Mouse (Mus musculus): Measurements from ENCODE around the gene Gm128.

Gm128 gene

DNA sequence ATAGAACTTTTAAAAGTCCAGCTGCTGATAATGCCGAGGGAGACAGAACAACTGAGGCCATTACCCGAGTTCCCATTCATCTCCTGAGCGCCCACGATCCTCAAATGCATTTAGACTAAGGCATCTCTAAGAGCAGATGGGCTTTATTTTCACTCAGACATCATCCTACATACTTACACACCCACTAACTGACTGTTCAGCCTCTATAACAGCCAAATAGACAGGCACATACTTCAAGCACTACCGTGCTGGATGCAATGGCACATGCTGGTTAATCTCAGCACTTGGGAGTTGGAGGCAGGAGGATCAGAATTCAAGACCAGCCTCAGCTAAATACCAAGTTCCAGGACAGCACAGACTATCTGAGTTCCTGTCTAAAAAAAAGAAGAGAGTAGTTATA lies 28.4 kb upstream of the Gm128 start:
- no peak for DNase-seq (ENCODE audit: low read depth, low spot score)

DNA sequence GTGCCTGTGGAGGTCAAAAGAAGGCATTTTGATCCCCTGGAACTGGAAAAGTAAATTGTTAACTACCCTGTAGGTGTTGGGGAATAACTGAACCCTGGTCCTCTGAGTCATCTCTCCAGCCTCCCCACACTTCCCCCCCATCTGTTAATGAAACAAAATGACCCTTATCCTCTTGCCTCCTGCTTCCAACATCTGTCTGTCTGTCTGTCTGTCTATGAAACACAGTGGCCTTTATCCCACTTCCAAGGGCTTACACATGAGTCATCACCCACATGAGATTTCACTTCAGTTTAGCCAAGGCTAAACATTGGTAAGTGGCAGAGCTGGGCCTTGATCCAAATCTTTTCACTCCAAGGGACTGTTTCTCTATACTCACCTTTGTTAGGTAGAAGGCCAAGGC lies 26.5 kb upstream of the Gm128 start:
- DNase-seq (ENCODE audit: low read depth, low spot score), result no peak

DNA sequence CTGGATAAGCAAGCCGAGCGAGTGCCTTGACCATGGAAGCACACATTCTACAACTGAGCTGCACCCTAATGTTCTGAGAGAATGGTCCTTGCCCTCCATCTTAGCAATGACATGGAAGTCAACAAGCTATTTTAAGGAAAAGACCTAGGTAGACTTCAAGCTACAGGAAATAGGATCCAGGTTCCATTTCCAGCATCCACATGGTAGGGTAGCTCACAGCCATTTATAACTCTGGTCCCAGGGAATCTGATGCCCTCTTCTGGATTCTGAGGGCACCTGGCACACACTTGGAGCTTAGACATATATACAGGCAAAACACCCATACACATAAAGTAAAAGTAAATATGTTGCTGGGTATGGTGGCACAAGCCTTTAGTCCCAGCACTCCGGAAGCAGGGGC lies 24.7 kb upstream of the Gm128 start:
- no peak for DNase-seq (ENCODE audit: low read depth, low spot score)

DNA sequence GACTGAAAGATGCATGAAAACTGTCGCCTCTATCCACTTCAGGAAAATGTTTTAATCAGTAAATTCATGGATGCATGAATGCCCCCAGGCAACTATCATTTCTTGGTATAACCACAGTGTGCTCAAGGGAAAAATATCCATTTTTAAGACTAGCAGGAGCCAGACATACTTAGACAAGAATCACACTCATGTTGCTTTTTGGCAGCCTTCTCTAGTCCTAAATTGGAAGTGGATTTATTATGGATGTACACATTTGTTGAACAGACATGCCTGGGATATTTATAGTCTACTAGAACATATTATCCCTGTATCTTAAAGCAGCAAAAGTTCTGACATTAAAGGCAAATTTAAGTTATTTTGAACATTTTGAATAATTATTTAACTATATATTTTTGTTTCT lies 23.3 kb upstream of the Gm128 start:
- no peak for DNase-seq (ENCODE audit: low read depth, low spot score)

DNA sequence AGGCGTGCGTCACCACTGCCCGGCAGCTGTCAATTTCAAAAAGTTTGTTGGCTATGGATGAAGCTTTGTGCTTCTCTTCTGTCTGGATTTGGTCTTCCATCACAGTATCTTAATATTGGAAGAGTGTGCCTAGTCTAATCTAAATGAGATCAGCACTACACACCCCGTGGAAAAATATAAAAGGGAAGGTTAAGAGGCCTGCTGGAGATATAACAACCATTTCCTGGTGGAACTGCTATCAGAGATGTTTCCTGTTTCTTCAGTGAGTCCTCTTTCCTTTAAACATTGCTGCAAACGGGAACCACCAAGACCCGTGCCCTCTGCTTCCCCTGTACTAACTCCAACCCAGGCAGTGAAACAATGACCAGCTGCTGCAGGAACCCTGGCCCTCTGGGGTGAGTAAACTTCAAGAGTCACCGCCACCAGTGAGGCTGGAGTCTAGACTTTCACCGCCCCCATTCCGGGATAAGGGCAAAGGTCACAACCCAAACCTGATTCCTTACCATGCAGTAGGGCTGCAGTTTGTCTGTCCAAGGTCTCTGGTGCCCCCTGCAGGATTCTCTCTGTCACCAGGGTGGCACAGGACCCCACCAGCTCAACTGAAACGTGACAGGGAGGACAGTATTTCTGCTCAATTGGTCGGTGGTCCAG lies 21.8 kb upstream of the Gm128 start:
- DNase-seq (ENCODE audit: low read depth, low spot score), result no peak

DNA sequence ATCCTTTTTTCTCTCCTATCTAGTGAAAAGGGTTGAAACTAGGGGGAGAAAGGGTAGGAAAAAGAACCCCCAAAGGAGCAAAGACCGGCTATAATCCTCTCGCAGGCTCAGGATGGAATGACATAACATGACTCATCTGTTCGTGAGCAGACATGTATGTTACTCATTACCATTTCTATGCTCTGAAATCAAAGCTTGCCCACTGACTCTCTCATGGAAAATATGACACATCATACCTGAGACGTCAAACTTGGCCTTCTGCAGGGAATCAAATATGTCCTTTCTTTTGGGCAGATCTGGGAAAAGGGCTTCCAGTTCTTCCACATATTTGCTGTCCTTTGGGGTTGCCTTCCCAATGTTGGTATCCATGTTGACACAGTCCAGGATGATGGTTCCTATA lies 20.6 kb upstream of the Gm128 start:
- no peak for DNase-seq (ENCODE audit: low read depth, low spot score)

DNA sequence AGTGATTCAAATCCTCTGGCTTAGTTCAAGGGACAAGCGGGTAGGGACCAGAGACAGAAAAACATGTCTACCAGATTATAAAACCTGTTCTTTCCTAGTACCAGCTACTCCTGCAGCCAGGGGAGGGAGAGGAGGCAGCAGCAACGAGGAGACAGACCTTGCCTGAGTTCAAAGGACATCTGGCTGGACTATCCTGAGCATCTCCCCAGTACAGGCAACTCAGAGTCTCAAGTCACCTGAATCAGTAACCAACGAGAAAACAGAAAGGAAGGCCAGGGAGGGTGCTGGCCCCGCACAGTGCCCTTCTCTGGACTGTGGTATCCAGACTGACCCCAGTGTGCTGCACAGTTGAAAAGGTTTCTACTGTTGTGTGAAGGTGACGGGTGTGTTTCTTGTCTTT lies 15.5 kb upstream of the Gm128 start:
- no peak for DNase-seq (ENCODE audit: low read depth, low spot score)

DNA sequence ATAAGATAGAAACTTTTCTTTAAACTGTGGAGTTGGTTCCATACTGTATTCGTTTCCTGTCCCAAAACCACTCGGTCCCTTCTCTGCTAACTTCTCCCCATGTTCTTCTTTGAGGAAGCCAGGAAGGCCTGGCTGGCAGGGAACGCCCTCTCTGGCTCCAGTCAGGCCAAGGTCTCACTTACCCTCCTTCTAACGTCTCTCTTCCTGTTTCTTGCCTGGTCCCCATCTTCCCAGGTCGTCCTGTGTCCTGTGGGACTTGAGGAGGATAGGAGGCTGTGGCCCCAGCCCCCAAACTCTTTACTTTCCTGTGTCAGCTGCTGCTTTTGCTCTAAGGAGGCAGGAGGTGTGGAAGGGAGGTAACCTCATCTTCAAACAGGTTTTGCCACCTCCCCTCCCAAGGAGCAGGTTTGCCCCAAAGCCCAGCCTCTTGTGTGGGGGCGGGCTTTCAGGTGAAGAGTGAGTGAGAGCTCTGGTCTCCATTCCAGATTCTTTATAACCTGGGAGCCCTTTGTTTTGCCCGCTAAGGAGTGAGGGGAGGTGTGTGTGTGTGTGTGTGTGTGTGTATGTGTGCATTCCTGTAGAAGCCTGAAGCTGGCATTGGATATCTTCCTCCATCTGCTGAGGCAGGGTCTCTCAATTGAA lies 9.5 kb upstream of the Gm128 start, which contains the start of gene Bnipl:
Bnipl (minus strand) TSS at position 411 of the 642 bp plus-strand sequence.
- DNase-seq (ENCODE audit: low read depth, low spot score), result no peak

DNA sequence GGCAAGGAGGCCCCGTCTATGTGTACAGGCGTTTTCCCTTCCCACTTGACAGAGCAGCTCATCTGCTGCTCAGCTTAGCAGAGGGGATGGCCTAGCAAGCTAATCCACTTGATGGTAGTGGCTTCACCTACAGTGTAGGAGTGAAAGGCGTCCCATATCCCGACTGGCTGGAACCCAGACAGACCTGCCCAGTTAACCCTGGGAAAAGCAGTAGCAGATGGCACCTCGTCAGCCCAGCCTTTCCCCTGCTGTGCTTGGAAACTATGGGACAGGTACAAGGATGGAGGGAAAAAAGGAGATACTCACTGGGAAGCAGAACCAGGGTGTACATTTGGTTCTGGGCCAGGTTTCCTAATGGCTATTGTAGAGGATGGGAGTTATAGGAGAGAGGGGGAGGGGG lies 9.0 kb upstream of the Gm128 start:
- no peak for DNase-seq (ENCODE audit: low read depth, low spot score)

DNA sequence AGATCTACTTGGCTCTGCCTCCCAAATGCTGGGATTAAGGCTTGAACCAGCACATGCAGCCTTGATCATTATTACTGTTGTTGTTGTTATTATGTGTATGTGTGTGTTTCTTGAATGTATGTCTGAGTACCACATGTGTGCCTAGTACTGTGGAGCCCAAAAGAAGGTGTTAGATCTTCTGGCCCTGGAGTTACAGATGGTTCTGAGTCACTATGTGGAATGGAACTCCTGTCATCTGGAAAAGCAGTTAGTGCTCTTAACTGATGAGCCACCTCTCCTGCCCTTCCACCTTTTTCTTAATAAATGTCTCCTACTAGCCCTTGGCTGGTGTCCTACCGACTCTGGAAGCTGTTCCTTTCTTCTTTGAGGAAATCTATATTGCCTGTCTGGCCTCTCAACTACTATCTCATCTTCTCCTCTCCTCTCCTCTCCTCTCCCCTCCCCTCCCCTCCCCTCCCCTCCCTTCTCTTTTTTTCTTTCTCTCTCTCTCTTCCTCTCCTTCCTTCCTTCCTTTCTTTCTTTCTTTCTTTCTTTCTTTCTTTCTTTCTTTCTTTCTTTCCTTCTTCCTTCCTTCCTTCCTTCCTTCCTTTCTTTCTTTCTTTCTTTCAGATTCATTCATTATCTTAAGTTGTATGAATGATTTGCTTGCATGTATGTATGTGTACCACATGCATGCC lies 6.4 kb upstream of the Gm128 start:
- DNase-seq (ENCODE audit: low read depth, low spot score), result no peak

DNA sequence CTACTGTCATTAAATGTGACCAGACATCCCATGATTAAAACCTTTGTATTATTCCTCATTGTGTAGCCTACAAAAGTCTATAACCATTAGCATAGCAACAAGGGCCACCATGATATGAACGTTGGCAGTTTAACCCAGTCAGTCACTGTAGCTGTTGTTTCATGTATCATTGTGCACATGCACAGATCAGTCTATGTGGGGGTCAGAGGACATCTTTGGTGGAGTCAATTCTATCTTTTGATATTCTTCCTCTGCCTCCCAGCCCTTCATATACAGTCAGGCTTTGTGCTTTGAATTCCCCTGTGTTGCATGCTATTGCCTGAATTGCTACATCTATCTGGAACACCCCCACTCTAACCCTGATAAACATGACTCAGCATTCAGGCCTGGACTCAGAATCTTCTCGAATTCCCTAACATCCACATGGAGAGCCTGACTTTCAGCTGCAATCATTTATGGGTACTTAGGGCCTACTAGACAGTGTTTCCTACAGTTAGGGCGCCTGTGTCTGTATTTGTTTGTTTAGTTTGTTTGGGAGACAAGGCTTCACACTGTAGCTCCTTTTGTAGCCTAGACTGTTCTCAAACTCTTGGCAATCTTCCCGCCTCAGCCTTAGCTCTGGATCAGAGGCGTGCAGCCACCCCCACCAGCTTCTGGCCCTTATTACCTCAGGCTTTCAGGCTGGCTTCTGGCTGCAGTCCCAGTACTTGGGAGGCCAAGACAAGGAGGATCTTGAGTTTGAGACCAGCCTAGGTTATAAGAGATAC lies 5.2 kb upstream of the Gm128 start:
- no peak for DNase-seq (ENCODE audit: low read depth, low spot score)

DNA sequence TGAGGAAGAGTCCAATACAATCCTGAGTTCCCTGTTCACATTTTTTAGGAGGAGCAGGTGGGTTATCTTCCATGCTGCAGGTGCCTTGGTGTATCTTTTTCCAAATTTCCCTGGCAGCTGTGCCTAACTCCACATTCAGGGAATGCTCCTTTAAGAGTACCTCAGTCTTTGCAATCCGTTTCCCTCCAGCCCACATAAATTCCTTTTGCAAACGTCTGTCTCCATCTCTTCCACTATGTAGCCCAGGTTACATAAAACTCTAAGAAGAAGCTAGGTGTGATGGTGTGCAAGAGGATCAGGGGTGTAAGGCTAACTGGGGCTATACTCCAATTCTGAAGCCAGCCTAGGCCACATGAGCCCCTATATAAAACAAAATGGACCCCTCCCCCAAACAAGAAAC lies 1.7 kb upstream of the Gm128 start:
- DNase-seq (ENCODE audit: low read depth, low spot score), result no peak

DNA sequence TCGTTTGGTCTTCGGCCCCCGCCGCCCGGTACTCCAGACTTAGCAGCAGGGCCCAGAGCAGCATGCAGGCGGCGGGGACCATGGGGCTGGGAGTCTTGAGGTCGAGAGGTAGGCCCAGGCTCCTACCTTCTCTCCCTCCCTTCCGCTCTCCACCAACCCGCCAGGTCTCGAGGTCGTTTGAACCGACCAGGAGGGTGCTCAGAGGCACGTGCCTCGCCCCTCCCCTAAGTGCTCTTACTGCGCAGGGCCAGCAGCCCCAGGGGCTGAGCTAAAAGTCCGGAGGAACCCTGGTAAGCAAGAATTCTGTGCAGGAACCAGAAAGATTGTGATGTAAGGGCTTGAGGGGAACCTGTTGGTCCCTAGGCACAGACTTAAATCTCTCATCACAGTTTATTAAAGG lies 498 bp downstream of the Gm128 start:
- no peak for DNase-seq (ENCODE audit: low read depth, low spot score)

DNA sequence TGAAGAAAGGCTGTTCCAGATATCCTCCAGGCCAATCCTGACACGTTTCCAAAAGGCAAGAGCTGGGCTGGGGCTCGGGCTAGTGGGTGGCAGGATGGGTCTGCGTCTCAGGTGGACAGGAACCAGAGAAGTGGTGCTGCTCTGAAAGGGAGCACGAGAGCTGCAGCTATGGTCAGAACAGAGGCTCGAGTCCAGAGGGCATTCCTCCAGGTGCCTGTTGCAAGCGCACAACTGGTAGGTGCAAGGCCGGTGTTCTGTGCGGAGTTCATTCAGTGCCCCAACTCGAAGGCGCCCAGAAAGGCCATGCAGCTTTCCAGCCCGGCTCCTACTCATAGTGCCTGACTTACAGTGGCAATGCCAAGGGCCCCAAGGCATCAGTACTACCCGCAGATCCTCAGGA lies 1.4 kb downstream of the Gm128 start:
- DNase-seq (ENCODE audit: low read depth, low spot score), result no peak

DNA sequence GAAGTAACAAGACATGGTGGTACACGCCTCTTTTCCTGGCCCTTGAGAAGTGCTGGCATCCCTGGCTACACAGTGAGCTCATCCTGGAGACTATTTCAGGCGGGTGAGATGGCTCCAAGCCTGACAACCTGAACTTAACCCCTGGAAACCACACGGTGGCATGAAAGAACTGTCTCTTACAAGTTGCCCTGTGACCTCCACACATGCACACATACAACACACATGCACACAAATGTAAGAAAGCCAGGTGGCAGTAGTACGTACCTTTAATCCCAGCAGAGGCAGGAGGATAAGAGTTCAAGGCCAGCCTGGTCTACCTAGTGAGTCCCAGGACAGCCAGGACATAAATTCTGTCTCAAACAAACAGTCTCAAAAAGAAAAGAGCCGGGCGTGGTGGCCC lies 2.4 kb downstream of the Gm128 start:
- no peak for DNase-seq (ENCODE audit: low read depth, low spot score)

DNA sequence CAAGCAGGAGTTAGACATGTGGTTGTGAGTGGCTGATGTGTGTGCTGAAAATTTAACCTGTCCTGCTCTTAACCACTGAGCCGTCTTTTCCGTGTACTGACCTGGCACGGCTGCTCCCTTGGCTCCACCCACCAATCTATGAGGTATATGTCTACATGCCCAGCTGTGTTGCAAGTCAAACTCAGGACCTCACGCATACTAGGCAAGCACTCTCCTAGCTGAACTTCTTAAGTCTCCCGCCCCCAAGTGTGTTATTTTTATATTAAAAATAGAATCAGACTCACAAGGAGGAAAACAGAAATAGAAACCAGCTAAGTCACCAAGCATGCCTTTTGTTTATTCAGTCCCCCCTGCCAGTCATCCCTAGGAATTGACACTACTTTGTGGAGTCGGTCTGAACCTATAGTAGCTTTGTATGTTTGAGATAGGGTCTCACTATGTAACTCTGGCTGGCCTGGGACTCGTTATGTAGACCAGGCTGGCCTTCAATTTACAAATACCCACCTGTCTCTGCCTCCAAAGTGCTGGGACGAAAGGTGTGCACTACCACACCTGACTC lies 3.8 kb downstream of the Gm128 start:
- DNase-seq (ENCODE audit: low read depth, low spot score), result no peak

DNA sequence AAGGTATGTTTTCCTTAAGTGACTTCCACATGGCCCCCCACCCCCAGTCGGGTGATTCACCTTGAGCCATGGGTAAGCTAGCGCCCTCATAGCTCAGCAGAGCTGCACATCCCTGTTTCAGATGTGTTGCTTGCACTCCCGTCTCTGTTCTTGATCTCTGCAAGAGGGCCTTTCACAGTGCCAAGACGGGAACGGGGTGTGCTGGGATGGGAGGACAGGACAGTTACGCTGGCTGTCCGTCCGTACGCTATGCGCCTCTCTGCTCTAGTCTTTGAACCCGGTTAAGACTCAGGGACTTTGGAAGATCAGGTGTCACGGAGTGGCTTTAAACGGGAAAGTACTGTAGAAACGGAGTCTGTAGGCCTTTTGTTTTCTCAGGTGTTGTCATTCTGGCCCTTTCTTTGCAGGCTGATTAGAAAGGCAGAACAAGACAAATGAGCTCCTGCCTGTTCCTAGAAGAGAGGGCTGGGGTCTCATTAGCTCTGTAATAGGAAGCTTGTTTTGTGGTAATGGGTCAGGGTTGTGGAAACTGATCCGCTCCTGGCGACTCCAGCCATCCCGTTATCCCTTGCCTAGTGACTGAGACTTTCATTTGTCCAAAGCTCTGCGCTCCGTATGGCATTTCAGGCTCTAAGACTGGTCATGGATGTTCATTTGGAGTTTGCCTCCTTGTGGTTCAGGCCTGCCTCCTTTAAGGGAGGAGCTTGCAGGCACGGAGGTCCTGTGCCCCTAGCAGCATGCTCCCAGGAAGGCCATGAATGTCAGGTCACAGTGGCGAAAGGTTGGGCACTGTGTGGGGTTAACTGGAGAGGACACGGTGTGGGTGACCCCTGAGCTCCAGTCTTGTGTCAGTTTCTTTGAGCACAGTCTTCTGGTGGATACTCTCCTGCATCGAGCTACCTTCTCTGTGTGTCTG lies 5.8 kb downstream of the Gm128 start:
- no peak for DNase-seq (ENCODE audit: low read depth, low spot score)

DNA sequence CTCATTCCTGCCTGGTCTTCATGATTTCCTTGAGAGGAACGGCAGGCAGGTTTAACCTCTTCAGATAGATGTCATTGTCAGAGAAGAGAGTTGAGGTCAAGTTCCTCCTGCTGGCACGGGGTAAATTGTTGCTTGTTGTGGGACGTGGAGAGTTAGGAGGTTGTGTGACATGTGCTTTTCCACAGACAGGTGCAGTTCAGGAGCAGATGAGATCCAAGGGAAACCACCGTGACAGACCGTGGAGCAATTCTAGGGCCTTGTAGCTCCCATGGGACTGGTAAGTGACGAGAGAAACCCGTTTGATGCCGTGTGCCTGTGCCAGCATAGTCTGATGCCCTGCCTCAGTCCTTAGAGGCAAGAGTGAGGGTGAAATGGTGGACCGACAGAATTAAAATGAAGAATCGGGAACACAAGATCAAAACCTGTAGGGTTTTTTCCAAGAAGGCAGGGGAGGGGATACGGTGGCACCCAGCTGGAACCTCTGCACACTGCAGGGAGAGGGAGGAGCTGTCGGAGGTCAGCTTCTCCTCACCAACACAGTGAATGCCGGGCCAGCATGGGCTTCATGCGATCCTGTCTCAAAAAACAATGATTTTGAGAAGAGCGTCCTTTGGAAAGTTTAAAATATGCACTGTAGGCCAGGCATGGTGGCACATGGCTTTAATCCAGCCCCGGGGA lies 8.0 kb downstream of the Gm128 start:
- DNase-seq (ENCODE audit: low read depth, low spot score), result no peak

DNA sequence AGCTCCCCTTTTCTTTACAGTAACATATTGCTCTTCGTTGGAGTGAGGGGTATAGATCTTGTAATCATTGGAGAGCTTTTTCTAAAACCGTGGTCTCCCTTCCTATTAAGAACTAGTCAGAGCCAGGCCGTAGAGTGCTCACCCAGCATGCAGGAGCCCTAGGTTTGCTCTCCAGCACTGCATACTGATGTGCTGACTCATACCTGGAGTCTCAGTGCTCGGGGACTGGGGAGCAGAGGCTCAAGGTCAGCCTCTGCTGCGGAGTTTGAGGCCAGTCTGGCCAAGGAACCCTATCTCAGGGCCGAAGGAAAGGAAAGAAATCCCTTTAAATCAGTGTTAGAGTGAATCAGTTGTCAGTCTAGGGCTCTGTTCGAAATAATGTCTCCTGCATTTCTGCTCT lies 8.6 kb downstream of the Gm128 start:
- no peak for DNase-seq (ENCODE audit: low read depth, low spot score)

Measured in WW6 (cell line).